Mouse (Mus musculus): ENCODE results near the gene Cacnb2. TPM values are rescaled to one million over a fixed set of nuclear protein-coding genes. Genes with fewer than 3 reads are reported as not detected.

Cacnb2 gene
- polyA plus RNA-seq, 1 experiment from 2014 or later = 1.2 TPM

GRCm38 (mm10) chr2:14608606-14609005, 5.7 kb downstream of the Cacnb2 start:
- Histone ChIP-seq H3K9ac (ENCODE audit: low read depth, low read length) (no peak overlapping the region), H3K9me3 (ENCODE audit: control insufficient read depth, low read length) (no peaks in the 10 kb centered on the region), H3K4me1 (ENCODE audit: control insufficient read depth, insufficient read depth, low read length) (peaks cover 3% of the 10 kb centered on the region; the same call in 1 of the 2 replicates), H3K27ac (replicated peaks; ENCODE audit: low read depth, low read length) (no peak overlapping the region), H3K27me3 (replicated peaks; ENCODE audit: control insufficient read depth, insufficient read depth, low read length) (peaks cover 4% of the 10 kb centered on the region), H3K36me3 (ENCODE audit: control insufficient read depth, insufficient read depth, low read length) (no peaks in the 10 kb centered on the region), H3K4me2 (ENCODE audit: low read depth, low read length) (no peak overlapping the region), H3K4me3 (ENCODE audit: low read depth, low read length) (no peak overlapping the region)
- DNase-seq (ENCODE audit: low spot score) (no peak), ATAC-seq (ENCODE audit: low read depth) (no peak)
- 53% methylated on average over 4 of the region's 4 CpGs for WGBS

GRCm38 (mm10) chr2:14612705-14613104, 9.8 kb downstream of the Cacnb2 start:
- H3K9me3 ChIP-seq (ENCODE audit: control insufficient read depth, low read length) = no peaks in the 10 kb centered on the region
- DNase-seq (ENCODE audit: low spot score) = no peak
- H3K27ac ChIP-seq (replicated peaks; ENCODE audit: low read depth, low read length) = no peak overlapping the region
- H3K27me3 ChIP-seq (replicated peaks; ENCODE audit: control insufficient read depth, insufficient read depth, low read length) = no peaks in the 10 kb centered on the region
- no peaks in the 10 kb centered on the region; the same call in 1 of the 2 replicates for H3K4me1 ChIP-seq (ENCODE audit: control insufficient read depth, insufficient read depth, low read length)
- H3K9ac ChIP-seq (ENCODE audit: low read depth, low read length) = no peak overlapping the region
- H3K4me2 ChIP-seq (ENCODE audit: low read depth, low read length) = no peak overlapping the region
- WGBS = 61% methylated on average over 4 of the region's 4 CpGs
- ATAC-seq (ENCODE audit: low read depth) = no peak
- no peaks in the 10 kb centered on the region for H3K36me3 ChIP-seq (ENCODE audit: control insufficient read depth, insufficient read depth, low read length)
- no peak overlapping the region for H3K4me3 ChIP-seq (ENCODE audit: low read depth, low read length)

GRCm38 (mm10) chr2:14616361-14616760, 13.5 kb downstream of the Cacnb2 start:
- WGBS = 74% methylated on average over 3 of the region's 3 CpGs
- ATAC-seq (ENCODE audit: low read depth) (no peak), DNase-seq (ENCODE audit: low spot score) (no peak)
- no peaks in the 10 kb centered on the region; the same call in 1 of the 2 replicates for H3K4me1 ChIP-seq (ENCODE audit: control insufficient read depth, insufficient read depth, low read length)
- no peak overlapping the region for H3K27ac ChIP-seq (replicated peaks; ENCODE audit: low read depth, low read length)
- H3K9me3 ChIP-seq (ENCODE audit: control insufficient read depth, low read length) = no peaks in the 10 kb centered on the region
- H3K4me2 ChIP-seq (ENCODE audit: low read depth, low read length) = no peak overlapping the region
- H3K27me3 ChIP-seq (replicated peaks; ENCODE audit: control insufficient read depth, insufficient read depth, low read length) = no peaks in the 10 kb centered on the region
- H3K4me3 ChIP-seq (ENCODE audit: low read depth, low read length) = no peak overlapping the region
- H3K9ac ChIP-seq (ENCODE audit: low read depth, low read length) = no peak overlapping the region
- H3K36me3 ChIP-seq (ENCODE audit: control insufficient read depth, insufficient read depth, low read length) = no peaks in the 10 kb centered on the region

GRCm38 (mm10) chr2:14620120-14620853, 17.4 kb downstream of the Cacnb2 start:
- Histone ChIP-seq H3K27me3 (replicated peaks; ENCODE audit: control insufficient read depth, insufficient read depth, low read length) (no peaks in the 10 kb centered on the region), H3K27ac (replicated peaks; ENCODE audit: low read depth, low read length) (no peak overlapping the region), H3K4me2 (ENCODE audit: low read depth, low read length) (no peak overlapping the region), H3K9me3 (ENCODE audit: control insufficient read depth, low read length) (no peaks in the 10 kb centered on the region), H3K4me3 (ENCODE audit: low read depth, low read length) (no peak overlapping the region), H3K4me1 (ENCODE audit: control insufficient read depth, insufficient read depth, low read length) (no peaks in the 10 kb centered on the region; the same call in 1 of the 2 replicates), H3K36me3 (ENCODE audit: control insufficient read depth, insufficient read depth, low read length) (no peaks in the 10 kb centered on the region), H3K9ac (ENCODE audit: low read depth, low read length) (no peak overlapping the region)
- ATAC-seq (ENCODE audit: low read depth) (no peak), DNase-seq (ENCODE audit: low spot score) (no peak)
- WGBS = 81% methylated on average over 6 of the region's 6 CpGs

- Histone ChIP-seq H3K27me3 (replicated peaks; ENCODE audit: control insufficient read depth, insufficient read depth, low read length) (no peaks in the 10 kb centered on the region), H3K4me1 (ENCODE audit: control insufficient read depth, insufficient read depth, low read length) (no peaks in the 10 kb centered on the region; the same call in 1 of the 2 replicates), H3K4me2 (ENCODE audit: low read depth, low read length) (no peak overlapping the region), H3K27ac (replicated peaks; ENCODE audit: low read depth, low read length) (no peak overlapping the region), H3K9me3 (ENCODE audit: control insufficient read depth, low read length) (no peaks in the 10 kb centered on the region), H3K4me3 (ENCODE audit: low read depth, low read length) (no peak overlapping the region), H3K9ac (ENCODE audit: low read depth, low read length) (no peak overlapping the region), H3K36me3 (ENCODE audit: control insufficient read depth, insufficient read depth, low read length) (no peaks in the 10 kb centered on the region)
- DNase-seq (ENCODE audit: low spot score) (no peak), ATAC-seq (ENCODE audit: low read depth) (no peak)
- WGBS = 83% methylated on average over 4 of the region's 4 CpGs
Measured at GRCm38 (mm10) chr2:14620891-14621290, 18.0 kb downstream of the Cacnb2 start.

GRCm38 (mm10) chr2:14623820-14624219, 20.9 kb downstream of the Cacnb2 start:
- Histone ChIP-seq H3K4me3 (ENCODE audit: low read depth, low read length) (no peak overlapping the region), H3K36me3 (ENCODE audit: control insufficient read depth, insufficient read depth, low read length) (no peaks in the 10 kb centered on the region), H3K27me3 (replicated peaks; ENCODE audit: control insufficient read depth, insufficient read depth, low read length) (no peaks in the 10 kb centered on the region), H3K9ac (ENCODE audit: low read depth, low read length) (no peak overlapping the region), H3K4me2 (ENCODE audit: low read depth, low read length) (no peak overlapping the region), H3K4me1 (ENCODE audit: control insufficient read depth, insufficient read depth, low read length) (no peaks in the 10 kb centered on the region), H3K9me3 (ENCODE audit: control insufficient read depth, low read length) (no peaks in the 10 kb centered on the region), H3K27ac (replicated peaks; ENCODE audit: low read depth, low read length) (no peak overlapping the region)
- no peak for DNase-seq (ENCODE audit: low spot score)
- whole genome bisulfite sequencing = 94% methylated on average over 5 of the region's 5 CpGs
- ATAC-seq (ENCODE audit: low read depth) = no peak

DNA sequence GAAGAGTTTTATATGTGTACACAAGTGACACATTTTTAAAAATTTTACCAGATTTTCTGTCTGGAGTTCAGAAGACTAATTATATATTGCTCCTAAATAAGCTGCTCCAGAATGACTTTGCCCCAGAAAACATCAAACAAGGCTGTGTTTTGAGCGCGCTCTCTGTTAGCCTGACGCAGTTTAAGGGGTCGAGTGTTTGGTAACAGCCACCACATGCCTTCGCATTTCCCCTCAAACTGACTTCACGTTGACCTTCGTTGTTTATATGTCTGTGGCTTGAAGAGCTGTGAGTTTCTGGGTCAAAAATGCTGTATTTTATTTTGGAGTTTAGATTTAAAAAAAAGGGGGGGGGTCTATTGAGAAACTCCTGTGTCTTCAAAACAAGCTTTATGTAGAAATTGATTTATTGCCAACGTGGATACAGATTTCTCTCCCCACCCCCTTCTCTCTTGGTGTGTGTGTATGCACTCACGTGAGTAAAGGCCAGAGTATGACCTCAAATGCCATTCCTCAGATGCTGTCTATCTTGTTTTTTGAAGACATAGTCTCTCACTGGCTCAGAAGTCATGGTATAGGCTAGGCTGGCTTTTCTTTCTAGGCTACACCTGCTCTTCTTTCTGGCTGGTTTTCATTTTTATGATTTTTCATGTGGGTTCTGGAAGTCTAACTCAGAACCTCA, 27.1 kb downstream of the Cacnb2 start:
- Histone ChIP-seq H3K9me3 (ENCODE audit: control insufficient read depth, low read length) (no peaks in the 10 kb centered on the region), H3K27me3 (replicated peaks; ENCODE audit: control insufficient read depth, insufficient read depth, low read length) (no peaks in the 10 kb centered on the region), H3K27ac (replicated peaks; ENCODE audit: low read depth, low read length) (no peak overlapping the region), H3K4me2 (ENCODE audit: low read depth, low read length) (no peak overlapping the region), H3K4me1 (ENCODE audit: control insufficient read depth, insufficient read depth, low read length) (no peaks in the 10 kb centered on the region), H3K4me3 (ENCODE audit: low read depth, low read length) (no peak overlapping the region), H3K36me3 (ENCODE audit: control insufficient read depth, insufficient read depth, low read length) (no peaks in the 10 kb centered on the region), H3K9ac (ENCODE audit: low read depth, low read length) (no peak overlapping the region)
- DNase-seq (ENCODE audit: low spot score) (no peak), ATAC-seq (ENCODE audit: low read depth) (no peak)
- 65% methylated on average over 9 of the region's 9 CpGs for WGBS

GRCm38 (mm10) chr2:14631590-14631989, 28.7 kb downstream of the Cacnb2 start:
- no peak for ATAC-seq (ENCODE audit: low read depth)
- Histone ChIP-seq H3K36me3 (ENCODE audit: control insufficient read depth, insufficient read depth, low read length) (no peaks in the 10 kb centered on the region), H3K4me1 (ENCODE audit: control insufficient read depth, insufficient read depth, low read length) (no peaks in the 10 kb centered on the region), H3K27ac (replicated peaks; ENCODE audit: low read depth, low read length) (no peak overlapping the region), H3K4me3 (ENCODE audit: low read depth, low read length) (no peak overlapping the region), H3K27me3 (replicated peaks; ENCODE audit: control insufficient read depth, insufficient read depth, low read length) (no peaks in the 10 kb centered on the region), H3K4me2 (ENCODE audit: low read depth, low read length) (no peak overlapping the region), H3K9ac (ENCODE audit: low read depth, low read length) (no peak overlapping the region), H3K9me3 (ENCODE audit: control insufficient read depth, low read length) (no peaks in the 10 kb centered on the region)
- WGBS = 73% methylated on average over 1 of the region's 1 CpGs
- no peak for DNase-seq (ENCODE audit: low spot score)

All from embryonic facial prominence, embryonic 14.5 days (tissue).